Mouse (Mus musculus) hindbrain, embryonic 11.5 days (tissue): Measurements from ENCODE around the gene Usp18. TPM values are rescaled to one million over a fixed set of nuclear protein-coding genes. Genes with fewer than 3 reads are reported as not detected.

ENCODE experiments used
- ATAC-seq: fragments of 200-750 bp; cut with Nextera tagmentation; 2 replicates; pipeline ENCODE4 v1.8.0; 2017; ENCODE audit warnings: mild to moderate bottlenecking, moderate TSS enrichment, moderate library complexity; ENCODE audit not compliant: low FRiP score
- DNase-seq: peaks from one replicate; pipeline ENCODE4 v3.0.0-alpha.2; 2015; ENCODE audit warnings: low spot score
- H3K27ac ChIP-seq: fragments of 300-500 bp; sonication (generic); 2 replicates; pipeline ENCODE4 v1.5.1; 2014; ENCODE audit warnings: mild to moderate bottlenecking, low read depth, low read length
- H3K27me3 ChIP-seq: fragments of 300-500 bp; sonication (generic); 2 replicates; pipeline ENCODE4 v1.6.1; 2014; ENCODE audit warnings: mild to moderate bottlenecking, low read length, moderate library complexity, mixed read lengths; ENCODE audit not compliant: control insufficient read depth, insufficient read depth
- H3K36me3 ChIP-seq: fragments of 300-500 bp; sonication (generic); 2 replicates; pipeline ENCODE4 v1.6.1; 2014; ENCODE audit warnings: mild to moderate bottlenecking, low read length, moderate library complexity, mixed read lengths; ENCODE audit not compliant: control insufficient read depth, insufficient read depth
- H3K4me1 ChIP-seq: fragments of 300-500 bp; sonication (generic); replicated peaks from 2 replicates; pipeline ENCODE4 v1.6.1; 2014; ENCODE audit warnings: low read length, mixed read lengths; ENCODE audit not compliant: control insufficient read depth, insufficient read depth
- H3K4me2 ChIP-seq: fragments of 300-500 bp; sonication (generic); replicated peaks from 2 replicates; pipeline ENCODE4 v1.6.1; 2014; ENCODE audit warnings: mild to moderate bottlenecking, low read depth, low read length
- H3K4me3 ChIP-seq: fragments of 300-500 bp; sonication (generic); 2 replicates; pipeline ENCODE4 v1.5.1; 2014; ENCODE audit warnings: low read depth, low read length
- H3K9ac ChIP-seq: fragments of 300-500 bp; sonication (generic); 2 replicates; pipeline ENCODE4 v1.6.1; 2014; ENCODE audit warnings: low read depth, low read length
- H3K9me3 ChIP-seq: fragments of 300-500 bp; sonication (generic); 2 replicates; pipeline ENCODE4 v1.6.1; 2016; ENCODE audit warnings: low read length; ENCODE audit not compliant: control insufficient read depth
- WGBS: fragments of 180-500 bp; shearing (Covaris S2); extraction: QIAGEN DNeasy Blood & Tissue Kit; methylation state at CpG from one replicate; pipeline ENCODE4 v1.1.7; 2014; 5-methylcytosine and 5-hydroxymethylcytosine counted together
- polyA plus RNA-seq: library from polyadenylated mRNA; unstranded; fragments of >200 nt; fragmentation: Nextera tagmentation; extraction: Ambion mirVana; gene quantifications from 2 replicates; pipeline ENCODE4 v1.2.1, GENCODE M21; 2014

Usp18 gene
- polyA plus RNA-seq, 1 experiment from 2014 or later: 1.3 TPM

GRCm38 (mm10) chr6:121236386-121236785 is 9.3 kb upstream of the Usp18 start:
- no peak overlapping the region for H3K9ac ChIP-seq
- 90% methylated on average over 2 of the region's 2 CpGs for WGBS
- no peak overlapping the region for H3K4me3 ChIP-seq

GRCm38 (mm10) chr6:121238209-121238608 is 7.5 kb upstream of the Usp18 start:
- Histone ChIP-seq H3K36me3 (no peaks in the 10 kb centered on the region), H3K9me3 (no peaks in the 10 kb centered on the region), H3K27ac (no peak overlapping the region), H3K27me3 (0 out of 2 replicates have a peak, but pooled peaks cover 2% of the 10 kb centered on the region), H3K4me3 (no peak overlapping the region), H3K4me2 (no peak overlapping the region), H3K9ac (no peak overlapping the region), H3K4me1 (no peaks in the 10 kb centered on the region)
- WGBS: 91% methylated on average over 4 of the region's 4 CpGs
- no peak for DNase-seq
- ATAC-seq: no peak

More at GRCm38 (mm10) chr6:121236386-121236785, 9.3 kb upstream of the Usp18 start:
- Histone ChIP-seq H3K27ac (no peak overlapping the region), H3K27me3 (no peaks in the 10 kb centered on the region), H3K4me1 (no peaks in the 10 kb centered on the region), H3K36me3 (no peaks in the 10 kb centered on the region), H3K9me3 (no peaks in the 10 kb centered on the region), H3K4me2 (no peak overlapping the region)
- no peak for ATAC-seq
- no peak for DNase-seq

GRCm38 (mm10) chr6:121241780-121242179 is 3.9 kb upstream of the Usp18 start:
- ATAC-seq: no peak
- no peak overlapping the region for H3K9ac ChIP-seq
- no peak overlapping the region for H3K27ac ChIP-seq
- H3K4me1 ChIP-seq: no peaks in the 10 kb centered on the region
- H3K4me3 ChIP-seq: no peak overlapping the region
- 0 out of 2 replicates have a peak, but pooled peaks cover 2% of the 10 kb centered on the region for H3K27me3 ChIP-seq
- no peak for DNase-seq
- H3K4me2 ChIP-seq: no peak overlapping the region
- no peaks in the 10 kb centered on the region for H3K9me3 ChIP-seq
- H3K36me3 ChIP-seq: no peaks in the 10 kb centered on the region
- 75% methylated on average over 2 of the region's 2 CpGs for WGBS

GRCm38 (mm10) chr6:121243161-121243560 is 2.5 kb upstream of the Usp18 start:
- H3K4me2 ChIP-seq: no peak overlapping the region
- WGBS: 64% methylated on average over 10 of the region's 10 CpGs
- H3K9me3 ChIP-seq: no peaks in the 10 kb centered on the region
- H3K9ac ChIP-seq: no peak overlapping the region
- ATAC-seq (no peak), DNase-seq (no peak)
- H3K36me3 ChIP-seq: no peaks in the 10 kb centered on the region
- no peak overlapping the region for H3K27ac ChIP-seq
- no peak overlapping the region for H3K4me3 ChIP-seq
- H3K4me1 ChIP-seq: no peaks in the 10 kb centered on the region
- 0 out of 2 replicates have a peak, but pooled peaks cover 2% of the 10 kb centered on the region for H3K27me3 ChIP-seq

- ATAC-seq (0 out of 2 replicates have a peak, but pooled peaks have one; percentile 36), DNase-seq (no peak)
- Histone ChIP-seq H3K36me3 (no peaks in the 10 kb centered on the region), H3K9me3 (no peaks in the 10 kb centered on the region), H3K4me2 (peak overlapping the region; percentile 47), H3K4me3 (peak overlapping the region; percentile 45), H3K9ac (peak overlapping the region; percentile 40), H3K27ac (no peak overlapping the region), H3K4me1 (no peaks in the 10 kb centered on the region), H3K27me3 (0 out of 2 replicates have a peak, but pooled peaks cover 2% of the 10 kb centered on the region)
- 19% methylated on average over 4 of the region's 4 CpGs for WGBS
Measured at GRCm38 (mm10) chr6:121246037-121246361, 293 bp downstream of the Usp18 start.

- H3K27ac ChIP-seq: no peak overlapping the region
- H3K27me3 ChIP-seq: no peaks in the 10 kb centered on the region
- no peaks in the 10 kb centered on the region for H3K36me3 ChIP-seq
- no peaks in the 10 kb centered on the region for H3K4me1 ChIP-seq
- no peak for DNase-seq
- H3K4me3 ChIP-seq: no peak overlapping the region
- 53% methylated on average over 1 of the region's 1 CpGs for WGBS
- ATAC-seq: no peak
- H3K9me3 ChIP-seq: no peaks in the 10 kb centered on the region
- no peak overlapping the region for H3K4me2 ChIP-seq
- no peak overlapping the region for H3K9ac ChIP-seq
Measured at GRCm38 (mm10) chr6:121250406-121250805, 4.7 kb downstream of the Usp18 start.

- no peak for DNase-seq
- no peak for ATAC-seq
- Histone ChIP-seq H3K27ac (no peak overlapping the region), H3K4me3 (no peak overlapping the region), H3K9me3 (no peaks in the 10 kb centered on the region), H3K36me3 (no peaks in the 10 kb centered on the region), H3K9ac (no peak overlapping the region), H3K4me2 (no peak overlapping the region), H3K4me1 (no peaks in the 10 kb centered on the region), H3K27me3 (no peaks in the 10 kb centered on the region)
- WGBS: 81% methylated on average over 5 of the region's 5 CpGs
Measured at GRCm38 (mm10) chr6:121251256-121251655, 5.5 kb downstream of the Usp18 start.

- 37% methylated on average over 9 of the region's 9 CpGs for WGBS
- ATAC-seq: peak; percentile 19; the same call in 1 of the 2 replicates
Measured at GRCm38 (mm10) chr6:121260548-121260947, 14.8 kb downstream of the Usp18 start.

GRCm38 (mm10) chr6:121261233-121261632 is 15.5 kb downstream of the Usp18 start:
- no peaks in the 10 kb centered on the region for H3K4me1 ChIP-seq
- H3K9me3 ChIP-seq: no peaks in the 10 kb centered on the region
- no peak overlapping the region for H3K27ac ChIP-seq
- H3K4me3 ChIP-seq: no peak overlapping the region
- no peaks in the 10 kb centered on the region for H3K36me3 ChIP-seq
- H3K4me2 ChIP-seq: no peak overlapping the region
- no peak overlapping the region for H3K9ac ChIP-seq
- DNase-seq: no peak
- ATAC-seq: no peak
- H3K27me3 ChIP-seq: no peaks in the 10 kb centered on the region
- WGBS: 77% methylated on average over 8 of the region's 8 CpGs

More at GRCm38 (mm10) chr6:121260548-121260947, 14.8 kb downstream of the Usp18 start:
- Histone ChIP-seq H3K36me3 (no peaks in the 10 kb centered on the region), H3K27ac (no peak overlapping the region), H3K9ac (no peak overlapping the region), H3K4me1 (no peaks in the 10 kb centered on the region), H3K4me2 (no peak overlapping the region), H3K4me3 (no peak overlapping the region), H3K27me3 (no peaks in the 10 kb centered on the region), H3K9me3 (no peaks in the 10 kb centered on the region)
- DNase-seq: peak; percentile 86
